Mouse (Mus musculus): ENCODE results near the gene Specc1. TPM values are rescaled to one million over a fixed set of nuclear protein-coding genes. Genes with fewer than 3 reads are reported as not detected.

Specc1 gene
- polyA plus RNA-seq, 1 experiment from 2014 or later: 7.1 TPM

- Histone ChIP-seq H3K4me3 (ENCODE audit: low read length) (no peak overlapping the region), H3K36me3 (ENCODE audit: insufficient read depth, low read length) (no peaks in the 10 kb centered on the region), H3K9ac (replicated peaks; ENCODE audit: low read length) (peak overlapping the region; percentile 22; the same call in 1 of the 2 replicates), H3K27me3 (ENCODE audit: insufficient read depth, low read length) (no peaks in the 10 kb centered on the region), H3K4me2 (replicated peaks; ENCODE audit: low read depth, low read length) (no peak overlapping the region), H3K9me3 (ENCODE audit: low read length) (no peaks in the 10 kb centered on the region), H3K27ac (ENCODE audit: low read length) (0 out of 2 replicates have a peak overlapping the region, but pooled peaks have one; percentile 47), H3K4me1 (ENCODE audit: insufficient read depth, low read length) (peaks cover 23% of the 10 kb centered on the region)
- 63% methylated on average over 2 of the region's 2 CpGs for WGBS
- ATAC-seq (ENCODE audit: low FRiP score, low TSS enrichment): no peak
These were observed 71.1 kb downstream of the Specc1 start for GRCm38 (mm10) chr11:62027705-62028104.

- H3K9me3 ChIP-seq (ENCODE audit: low read length): no peaks in the 10 kb centered on the region
- no peak overlapping the region for H3K4me2 ChIP-seq (replicated peaks; ENCODE audit: low read depth, low read length)
- ATAC-seq (ENCODE audit: low FRiP score, low TSS enrichment): no peak
- no peaks in the 10 kb centered on the region for H3K36me3 ChIP-seq (ENCODE audit: insufficient read depth, low read length)
- no peak overlapping the region for H3K9ac ChIP-seq (replicated peaks; ENCODE audit: low read length)
- WGBS: 94% methylated on average over 9 of the region's 9 CpGs
- peaks cover 16% of the 10 kb centered on the region for H3K4me1 ChIP-seq (ENCODE audit: insufficient read depth, low read length)
- no peak overlapping the region for H3K27ac ChIP-seq (ENCODE audit: low read length)
- H3K4me3 ChIP-seq (ENCODE audit: low read length): no peak overlapping the region
- H3K27me3 ChIP-seq (ENCODE audit: insufficient read depth, low read length): no peaks in the 10 kb centered on the region
These were observed 72.6 kb downstream of the Specc1 start for GRCm38 (mm10) chr11:62029171-62029570.

- Histone ChIP-seq H3K27ac (ENCODE audit: low read length) (no peak overlapping the region), H3K36me3 (ENCODE audit: insufficient read depth, low read length) (no peaks in the 10 kb centered on the region), H3K4me1 (ENCODE audit: insufficient read depth, low read length) (no peaks in the 10 kb centered on the region), H3K27me3 (ENCODE audit: insufficient read depth, low read length) (no peaks in the 10 kb centered on the region), H3K9ac (replicated peaks; ENCODE audit: low read length) (no peak overlapping the region), H3K4me3 (ENCODE audit: low read length) (no peak overlapping the region), H3K9me3 (ENCODE audit: low read length) (no peaks in the 10 kb centered on the region), H3K4me2 (replicated peaks; ENCODE audit: low read depth, low read length) (no peak overlapping the region)
- WGBS: 56% methylated on average over 6 of the region's 6 CpGs
- no peak for ATAC-seq (ENCODE audit: low FRiP score, low TSS enrichment)
These were observed 78.0 kb downstream of the Specc1 start for GRCm38 (mm10) chr11:62034564-62034963.

GRCm38 (mm10) chr11:62035220-62035619 is 78.7 kb downstream of the Specc1 start:
- no peak for ATAC-seq (ENCODE audit: low FRiP score, low TSS enrichment)
- no peaks in the 10 kb centered on the region for H3K27me3 ChIP-seq (ENCODE audit: insufficient read depth, low read length)
- H3K9ac ChIP-seq (replicated peaks; ENCODE audit: low read length): no peak overlapping the region
- no peak overlapping the region for H3K4me2 ChIP-seq (replicated peaks; ENCODE audit: low read depth, low read length)
- no peaks in the 10 kb centered on the region for H3K9me3 ChIP-seq (ENCODE audit: low read length)
- no peak overlapping the region for H3K27ac ChIP-seq (ENCODE audit: low read length)
- no peaks in the 10 kb centered on the region for H3K36me3 ChIP-seq (ENCODE audit: insufficient read depth, low read length)
- 92% methylated on average over 1 of the region's 1 CpGs for WGBS
- no peak overlapping the region for H3K4me3 ChIP-seq (ENCODE audit: low read length)
- no peaks in the 10 kb centered on the region for H3K4me1 ChIP-seq (ENCODE audit: insufficient read depth, low read length)

GRCm38 (mm10) chr11:62040122-62040521 is 83.6 kb downstream of the Specc1 start:
- no peak overlapping the region for H3K27ac ChIP-seq (ENCODE audit: low read length)
- no peaks in the 10 kb centered on the region for H3K4me1 ChIP-seq (ENCODE audit: insufficient read depth, low read length)
- no peak overlapping the region for H3K4me2 ChIP-seq (replicated peaks; ENCODE audit: low read depth, low read length)
- H3K9me3 ChIP-seq (ENCODE audit: low read length): no peaks in the 10 kb centered on the region
- no peaks in the 10 kb centered on the region for H3K36me3 ChIP-seq (ENCODE audit: insufficient read depth, low read length)
- H3K27me3 ChIP-seq (ENCODE audit: insufficient read depth, low read length): no peaks in the 10 kb centered on the region
- no peak overlapping the region for H3K4me3 ChIP-seq (ENCODE audit: low read length)
- no peak for ATAC-seq (ENCODE audit: low FRiP score, low TSS enrichment)
- no peak overlapping the region for H3K9ac ChIP-seq (replicated peaks; ENCODE audit: low read length)
- WGBS: 58% methylated on average over 2 of the region's 2 CpGs

GRCm38 (mm10) chr11:62044627-62045026 is 88.1 kb downstream of the Specc1 start:
- Histone ChIP-seq H3K4me2 (replicated peaks; ENCODE audit: low read depth, low read length) (no peak overlapping the region), H3K9me3 (ENCODE audit: low read length) (no peaks in the 10 kb centered on the region), H3K27ac (ENCODE audit: low read length) (no peak overlapping the region), H3K36me3 (ENCODE audit: insufficient read depth, low read length) (no peaks in the 10 kb centered on the region), H3K4me3 (ENCODE audit: low read length) (no peak overlapping the region), H3K27me3 (ENCODE audit: insufficient read depth, low read length) (no peaks in the 10 kb centered on the region), H3K9ac (replicated peaks; ENCODE audit: low read length) (no peak overlapping the region), H3K4me1 (ENCODE audit: insufficient read depth, low read length) (no peaks in the 10 kb centered on the region)
- 47% methylated on average over 3 of the region's 3 CpGs for WGBS
- no peak for ATAC-seq (ENCODE audit: low FRiP score, low TSS enrichment)

GRCm38 (mm10) chr11:62045964-62046363 is 89.4 kb downstream of the Specc1 start:
- Histone ChIP-seq H3K4me2 (replicated peaks; ENCODE audit: low read depth, low read length) (no peak overlapping the region), H3K36me3 (ENCODE audit: insufficient read depth, low read length) (no peaks in the 10 kb centered on the region), H3K27me3 (ENCODE audit: insufficient read depth, low read length) (no peaks in the 10 kb centered on the region), H3K27ac (ENCODE audit: low read length) (no peak overlapping the region), H3K9me3 (ENCODE audit: low read length) (no peaks in the 10 kb centered on the region), H3K9ac (replicated peaks; ENCODE audit: low read length) (no peak overlapping the region), H3K4me3 (ENCODE audit: low read length) (no peak overlapping the region), H3K4me1 (ENCODE audit: insufficient read depth, low read length) (no peaks in the 10 kb centered on the region; the same call in 1 of the 2 replicates)
- 69% methylated on average over 2 of the region's 2 CpGs for WGBS
- no peak for ATAC-seq (ENCODE audit: low FRiP score, low TSS enrichment)

GRCm38 (mm10) chr11:62047817-62048640 is 91.5 kb downstream of the Specc1 start:
- Histone ChIP-seq H3K4me2 (replicated peaks; ENCODE audit: low read depth, low read length) (no peak overlapping the region), H3K36me3 (ENCODE audit: insufficient read depth, low read length) (no peaks in the 10 kb centered on the region), H3K4me3 (ENCODE audit: low read length) (no peak overlapping the region), H3K9ac (replicated peaks; ENCODE audit: low read length) (no peak overlapping the region), H3K27me3 (ENCODE audit: insufficient read depth, low read length) (no peaks in the 10 kb centered on the region), H3K9me3 (ENCODE audit: low read length) (no peaks in the 10 kb centered on the region), H3K4me1 (ENCODE audit: insufficient read depth, low read length) (no peaks in the 10 kb centered on the region; the same call in 1 of the 2 replicates), H3K27ac (ENCODE audit: low read length) (no peak overlapping the region)
- 37% methylated on average over 9 of the region's 9 CpGs for whole genome bisulfite sequencing
- peak; percentile 51; the same call in 1 of the 2 replicates for ATAC-seq (ENCODE audit: low FRiP score, low TSS enrichment)

- Histone ChIP-seq H3K27me3 (ENCODE audit: insufficient read depth, low read length) (no peaks in the 10 kb centered on the region), H3K9me3 (ENCODE audit: low read length) (no peaks in the 10 kb centered on the region), H3K9ac (replicated peaks; ENCODE audit: low read length) (no peak overlapping the region), H3K4me2 (replicated peaks; ENCODE audit: low read depth, low read length) (no peak overlapping the region), H3K4me1 (ENCODE audit: insufficient read depth, low read length) (no peaks in the 10 kb centered on the region; the same call in 1 of the 2 replicates), H3K27ac (ENCODE audit: low read length) (no peak overlapping the region), H3K36me3 (ENCODE audit: insufficient read depth, low read length) (no peaks in the 10 kb centered on the region), H3K4me3 (ENCODE audit: low read length) (no peak overlapping the region)
- ATAC-seq (ENCODE audit: low FRiP score, low TSS enrichment): no peak
These were observed 92.6 kb downstream of the Specc1 start for GRCm38 (mm10) chr11:62049170-62049569.

Data from kidney, embryonic 16.5 days (tissue).